Mouse (Mus musculus) embryonic facial prominence, embryonic 12.5 days (tissue): Measurements from ENCODE around the gene Fam221b. TPM values are rescaled to one million over a fixed set of nuclear protein-coding genes. Genes with fewer than 3 reads are reported as not detected.

Experiments
- ATAC-seq: fragments of 200-750 bp; cut with Nextera tagmentation; 2 replicates; pipeline ENCODE4 v1.8.0; 2017; ENCODE audit not compliant: insufficient number of reproducible peaks, insufficient read depth, low FRiP score, low TSS enrichment
- H3K27ac ChIP-seq: fragments of 300-500 bp; sonication (generic); 2 replicates; pipeline ENCODE4 v1.5.1; 2016; ENCODE audit warnings: mild to moderate bottlenecking
- H3K27me3 ChIP-seq: fragments of 300-500 bp; sonication (generic); 2 replicates; pipeline ENCODE4 v1.6.1; 2016; ENCODE audit warnings: mild to moderate bottlenecking, moderate library complexity
- H3K36me3 ChIP-seq: fragments of 300-500 bp; sonication (generic); 2 replicates; pipeline ENCODE4 v1.6.1; 2016; ENCODE audit warnings: mild to moderate bottlenecking
- H3K4me1 ChIP-seq: fragments of 300-500 bp; sonication (generic); 2 replicates; pipeline ENCODE4 v1.6.1; 2016
- H3K4me2 ChIP-seq: fragments of 300-500 bp; sonication (generic); replicated peaks from 2 replicates; pipeline ENCODE4 v1.6.1; 2016; ENCODE audit warnings: mild to moderate bottlenecking, moderate library complexity
- H3K4me3 ChIP-seq: fragments of 300-500 bp; sonication (generic); 2 replicates; pipeline ENCODE4 v1.5.1; 2016; ENCODE audit warnings: mild to moderate bottlenecking
- H3K9ac ChIP-seq: fragments of 300-500 bp; sonication (generic); 2 replicates; pipeline ENCODE4 v1.6.1; 2016; ENCODE audit warnings: mild to moderate bottlenecking, moderate library complexity
- H3K9me3 ChIP-seq: fragments of 300-500 bp; sonication (generic); 2 replicates; pipeline ENCODE4 v1.6.1; 2016; ENCODE audit warnings: mild to moderate bottlenecking, moderate library complexity
- WGBS: fragments of 180-500 bp; shearing (Covaris S2); methylation state at CpG from one replicate; pipeline ENCODE4 v1.1.7; 2016; 5-methylcytosine and 5-hydroxymethylcytosine counted together
- polyA plus RNA-seq: library from polyadenylated mRNA; unstranded; fragments of >200 nt; fragmentation: Nextera tagmentation; extraction: Ambion mirVana; gene quantifications from 2 replicates; pipeline ENCODE4 v1.2.1, GENCODE M21; 2016

Fam221b gene
- polyA plus RNA-seq, 1 experiment from 2014 or later, result 2.4 TPM

GRCm38 (mm10) chr4:43633296-43633695 lies 35.6 kb downstream of the Fam221b start:
- no peak for ATAC-seq
- H3K4me2 ChIP-seq, result peak overlapping the region; percentile 85
- H3K9ac ChIP-seq, result no peak overlapping the region
- no peak overlapping the region for H3K4me3 ChIP-seq
- H3K4me1 ChIP-seq, result peaks cover 29% of the 10 kb centered on the region
- no peaks in the 10 kb centered on the region for H3K36me3 ChIP-seq
- 73% methylated on average over 8 of the region's 8 CpGs for WGBS
- H3K27ac ChIP-seq, result no peak overlapping the region
- H3K9me3 ChIP-seq, result no peaks in the 10 kb centered on the region
- H3K27me3 ChIP-seq, result peaks cover 5% of the 10 kb centered on the region; the same call in 1 of the 2 replicates

GRCm38 (mm10) chr4:43631956-43632920 lies 36.7 kb downstream of the Fam221b start:
- ATAC-seq, result 0 out of 2 replicates have a peak, but pooled peaks have one; percentile 23
- Histone ChIP-seq H3K4me1 (peaks cover 29% of the 10 kb centered on the region), H3K36me3 (no peaks in the 10 kb centered on the region), H3K27me3 (peaks cover 5% of the 10 kb centered on the region; the same call in 1 of the 2 replicates), H3K4me3 (peak overlapping the region; percentile 63), H3K4me2 (peak overlapping the region; percentile 85), H3K9me3 (no peaks in the 10 kb centered on the region), H3K27ac (peak overlapping the region; percentile 83), H3K9ac (peak overlapping the region; percentile 88)
- WGBS, result 44% methylated on average over 42 of the region's 42 CpGs

GRCm38 (mm10) chr4:43631046-43631955 lies 37.6 kb downstream of the Fam221b start, which contains the start of gene Npr2:
Npr2 (plus strand) TSS chr4:43631935.
- Histone ChIP-seq H3K36me3 (no peaks in the 10 kb centered on the region), H3K9me3 (peaks cover 3% of the 10 kb centered on the region; the same call in 1 of the 2 replicates), H3K4me1 (peaks cover 29% of the 10 kb centered on the region), H3K27ac (peak within 1 kb of the TSS; percentile 83), H3K9ac (peak within 1 kb of the TSS; percentile 88), H3K27me3 (peaks cover 5% of the 10 kb centered on the region; the same call in 1 of the 2 replicates), H3K4me2 (peak within 1 kb of the TSS; percentile 85), H3K4me3 (peak within 1 kb of the TSS; percentile 63)
- 0 out of 2 replicates have a peak, but pooled peaks have one; percentile 26 for ATAC-seq
- under 1% methylated on average over 32 of the region's 70 CpGs for WGBS

- no peak for ATAC-seq
- peak overlapping the region; percentile 63 for H3K4me3 ChIP-seq
- peaks cover 29% of the 10 kb centered on the region for H3K4me1 ChIP-seq
- WGBS, result 20% methylated on average over 5 of the region's 5 CpGs
- peaks cover 5% of the 10 kb centered on the region; the same call in 1 of the 2 replicates for H3K27me3 ChIP-seq
- peaks cover 5% of the 10 kb centered on the region; the same call in 1 of the 2 replicates for H3K9me3 ChIP-seq
- H3K4me2 ChIP-seq, result peak overlapping the region; percentile 85
- H3K36me3 ChIP-seq, result no peaks in the 10 kb centered on the region
- H3K27ac ChIP-seq, result peak overlapping the region; percentile 83
- H3K9ac ChIP-seq, result no peak overlapping the region
These were observed 38.3 kb downstream of the Fam221b start for GRCm38 (mm10) chr4:43630671-43631045.

- H3K9ac ChIP-seq, result no peak overlapping the region
- peaks cover 5% of the 10 kb centered on the region; the same call in 1 of the 2 replicates for H3K27me3 ChIP-seq
- WGBS, result 5% methylated on average over 5 of the region's 5 CpGs
- H3K27ac ChIP-seq, result peak overlapping the region; percentile 83; the same call in 1 of the 2 replicates
- ATAC-seq, result 0 out of 2 replicates have a peak, but pooled peaks have one; percentile 23
- peaks cover 29% of the 10 kb centered on the region for H3K4me1 ChIP-seq
- peak overlapping the region; percentile 28 for H3K4me2 ChIP-seq
- H3K4me3 ChIP-seq, result no peak overlapping the region
- no peaks in the 10 kb centered on the region for H3K36me3 ChIP-seq
- peaks cover 10% of the 10 kb centered on the region for H3K9me3 ChIP-seq
These were observed 38.8 kb downstream of the Fam221b start for GRCm38 (mm10) chr4:43630030-43630581.

- 37% methylated on average over 20 of the region's 20 CpGs for WGBS
- H3K27ac ChIP-seq, result no peak overlapping the region
These were observed 39.7 kb downstream of the Fam221b start for GRCm38 (mm10) chr4:43629106-43629817.

GRCm38 (mm10) chr4:43620146-43620778 lies 48.7 kb downstream of the Fam221b start:
- 82% methylated on average over 4 of the region's 4 CpGs for WGBS
- no peaks in the 10 kb centered on the region for H3K4me1 ChIP-seq
- ATAC-seq, result no peak
- no peaks in the 10 kb centered on the region for H3K36me3 ChIP-seq
- H3K27ac ChIP-seq, result no peak overlapping the region
- no peak overlapping the region for H3K4me3 ChIP-seq
- H3K9me3 ChIP-seq, result peaks cover 5% of the 10 kb centered on the region
- H3K27me3 ChIP-seq, result no peaks in the 10 kb centered on the region
- no peak overlapping the region for H3K9ac ChIP-seq
- H3K4me2 ChIP-seq, result no peak overlapping the region

More at GRCm38 (mm10) chr4:43629106-43629817, 39.7 kb downstream of the Fam221b start:
- peaks cover 13% of the 10 kb centered on the region for H3K9me3 ChIP-seq
- no peak for ATAC-seq
- no peak overlapping the region for H3K4me3 ChIP-seq
- H3K9ac ChIP-seq, result no peak overlapping the region
- peaks cover 29% of the 10 kb centered on the region for H3K4me1 ChIP-seq
- H3K36me3 ChIP-seq, result no peaks in the 10 kb centered on the region
- H3K4me2 ChIP-seq, result no peak overlapping the region
- H3K27me3 ChIP-seq, result peaks cover 5% of the 10 kb centered on the region; the same call in 1 of the 2 replicates

GRCm38 (mm10) chr4:43613060-43613730 lies 55.8 kb downstream of the Fam221b start:
- ATAC-seq, result no peak
- H3K9ac ChIP-seq, result no peak overlapping the region
- no peak overlapping the region for H3K4me3 ChIP-seq
- no peaks in the 10 kb centered on the region for H3K27me3 ChIP-seq
- 51% methylated on average over 3 of the region's 3 CpGs for whole genome bisulfite sequencing
- no peaks in the 10 kb centered on the region for H3K9me3 ChIP-seq
- no peak overlapping the region for H3K27ac ChIP-seq
- no peaks in the 10 kb centered on the region for H3K36me3 ChIP-seq
- no peak overlapping the region for H3K4me2 ChIP-seq
- no peaks in the 10 kb centered on the region for H3K4me1 ChIP-seq

GRCm38 (mm10) chr4:43612534-43612933 lies 56.4 kb downstream of the Fam221b start:
- H3K9ac ChIP-seq, result no peak overlapping the region
- H3K36me3 ChIP-seq, result no peaks in the 10 kb centered on the region
- no peaks in the 10 kb centered on the region for H3K9me3 ChIP-seq
- no peaks in the 10 kb centered on the region for H3K4me1 ChIP-seq
- H3K4me2 ChIP-seq, result no peak overlapping the region
- H3K27me3 ChIP-seq, result no peaks in the 10 kb centered on the region
- H3K27ac ChIP-seq, result no peak overlapping the region
- WGBS, result 74% methylated on average over 10 of the region's 10 CpGs
- ATAC-seq, result no peak
- no peak overlapping the region for H3K4me3 ChIP-seq
